Mouse (Mus musculus): ENCODE measurements around the gene Eif4e1b. TPM values are rescaled to one million over a fixed set of nuclear protein-coding genes. Genes with fewer than 3 reads are reported as not detected.

The Eif4e1b gene
- polyA plus RNA-seq, 1 experiment from 2014 or later = not detected

DNA sequence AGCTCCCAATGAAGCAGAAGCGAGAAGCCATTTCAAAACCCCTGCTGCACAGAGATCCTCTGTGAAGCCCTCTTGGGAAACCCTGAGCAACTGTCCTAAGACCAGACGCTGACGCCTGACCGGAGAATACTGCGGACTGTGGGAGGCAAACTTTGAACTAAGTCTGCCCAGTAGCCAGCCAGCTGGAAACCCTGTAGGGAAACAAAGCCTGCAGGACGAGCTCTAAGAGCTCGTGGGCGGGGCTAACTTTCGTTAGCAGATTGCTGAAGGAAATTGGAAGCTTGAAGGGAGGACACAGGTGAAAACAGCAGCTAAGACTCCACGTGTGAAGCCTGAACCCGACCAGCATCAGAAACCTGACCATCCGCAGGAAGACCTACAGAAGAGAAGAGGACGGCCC lies 45.7 kb downstream of the Eif4e1b start:
- Histone ChIP-seq H3K27me3 (replicated peaks; ENCODE audit: control insufficient read depth, insufficient read depth, low read length) (no peaks in the 10 kb centered on the region), H3K9me3 (ENCODE audit: control insufficient read depth, low read length) (no peaks in the 10 kb centered on the region), H3K4me3 (replicated peaks; ENCODE audit: low read length) (no peak overlapping the region), H3K4me2 (ENCODE audit: low read length) (peak overlapping the region; percentile 38), H3K4me1 (replicated peaks; ENCODE audit: control insufficient read depth, insufficient read depth, low read length) (peaks cover 10% of the 10 kb centered on the region), H3K9ac (replicated peaks; ENCODE audit: low read depth, low read length) (peak overlapping the region; percentile 45), H3K36me3 (ENCODE audit: control insufficient read depth, insufficient read depth) (no peaks in the 10 kb centered on the region), H3K27ac (ENCODE audit: low read length) (no peak overlapping the region)
- WGBS = 4% methylated on average over 13 of the region's 13 CpGs
- no peak for ATAC-seq

DNA sequence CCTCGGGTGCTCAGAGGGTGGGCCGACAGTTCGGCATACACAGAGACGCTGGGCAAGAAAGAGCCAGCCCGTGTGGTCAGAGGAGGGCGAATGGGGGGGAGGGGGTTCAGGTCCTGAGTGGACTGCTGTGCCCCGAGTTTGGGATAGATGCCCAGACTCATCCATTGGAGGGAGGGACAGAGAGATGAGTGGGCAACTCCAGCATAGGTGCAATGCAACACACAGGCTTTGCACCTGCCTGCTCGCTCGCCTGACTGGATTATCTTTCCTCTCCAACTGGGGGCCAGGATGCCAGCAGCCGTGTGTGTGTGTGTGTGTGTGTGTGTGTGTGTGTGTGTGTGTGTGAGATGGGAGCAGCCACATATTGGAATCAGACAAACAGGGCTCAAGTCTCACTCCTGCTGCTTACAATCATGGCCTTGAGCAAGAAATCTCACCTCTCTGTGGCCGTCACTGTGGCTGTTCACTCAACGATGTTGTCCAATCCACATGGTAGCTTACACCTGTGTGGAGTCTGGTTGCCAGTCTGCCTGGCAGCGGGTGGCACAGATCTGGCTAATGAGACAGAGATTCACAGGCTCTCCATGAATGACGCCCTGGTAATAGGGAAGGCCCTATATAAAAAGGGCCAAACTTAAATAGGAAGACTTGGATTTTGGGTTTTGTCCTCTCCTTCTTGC lies 52.7 kb downstream of the Eif4e1b start:
- H3K4me3 ChIP-seq (replicated peaks; ENCODE audit: low read length) = no peak overlapping the region
- H3K4me1 ChIP-seq (replicated peaks; ENCODE audit: control insufficient read depth, insufficient read depth, low read length) = peaks cover 18% of the 10 kb centered on the region
- H3K27ac ChIP-seq (ENCODE audit: low read length) = no peak overlapping the region
- H3K9ac ChIP-seq (replicated peaks; ENCODE audit: low read depth, low read length) = no peak overlapping the region
- H3K4me2 ChIP-seq (ENCODE audit: low read length) = no peak overlapping the region
- H3K36me3 ChIP-seq (ENCODE audit: control insufficient read depth, insufficient read depth) = no peaks in the 10 kb centered on the region
- H3K9me3 ChIP-seq (ENCODE audit: control insufficient read depth, low read length) = no peaks in the 10 kb centered on the region
- no peaks in the 10 kb centered on the region for H3K27me3 ChIP-seq (replicated peaks; ENCODE audit: control insufficient read depth, insufficient read depth, low read length)
- WGBS = 62% methylated on average over 14 of the region's 14 CpGs
- no peak for ATAC-seq

DNA sequence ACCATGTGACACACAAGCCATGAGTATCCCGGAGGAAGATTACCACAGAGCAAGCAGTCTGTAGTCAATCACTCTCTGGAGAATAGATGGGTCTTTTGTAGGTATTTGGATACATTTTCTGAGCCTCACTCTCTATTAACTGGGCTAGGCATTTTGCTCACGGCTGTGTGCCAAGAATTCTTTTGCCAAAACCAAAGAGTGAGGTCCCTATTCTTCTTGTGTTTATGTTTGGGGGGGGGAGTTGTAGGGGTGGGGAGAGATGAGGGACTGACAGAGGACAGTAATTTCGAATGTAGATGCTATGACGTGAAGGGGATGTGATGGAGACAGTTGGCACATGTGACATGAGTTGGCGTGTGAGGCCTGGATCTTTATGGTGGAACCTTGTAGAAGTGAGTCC lies 53.3 kb downstream of the Eif4e1b start:
- no peak overlapping the region for H3K9ac ChIP-seq (replicated peaks; ENCODE audit: low read depth, low read length)
- ATAC-seq = peak; percentile 33; the same call in 1 of the 2 replicates
- H3K27ac ChIP-seq (ENCODE audit: low read length) = peak overlapping the region; percentile 29; the same call in 1 of the 2 replicates
- 33% methylated on average over 5 of the region's 5 CpGs for WGBS
- no peaks in the 10 kb centered on the region for H3K9me3 ChIP-seq (ENCODE audit: control insufficient read depth, low read length)
- no peak overlapping the region for H3K4me2 ChIP-seq (ENCODE audit: low read length)
- no peak overlapping the region for H3K4me3 ChIP-seq (replicated peaks; ENCODE audit: low read length)
- H3K4me1 ChIP-seq (replicated peaks; ENCODE audit: control insufficient read depth, insufficient read depth, low read length) = peaks cover 18% of the 10 kb centered on the region
- no peaks in the 10 kb centered on the region for H3K36me3 ChIP-seq (ENCODE audit: control insufficient read depth, insufficient read depth)
- H3K27me3 ChIP-seq (replicated peaks; ENCODE audit: control insufficient read depth, insufficient read depth, low read length) = no peaks in the 10 kb centered on the region

DNA sequence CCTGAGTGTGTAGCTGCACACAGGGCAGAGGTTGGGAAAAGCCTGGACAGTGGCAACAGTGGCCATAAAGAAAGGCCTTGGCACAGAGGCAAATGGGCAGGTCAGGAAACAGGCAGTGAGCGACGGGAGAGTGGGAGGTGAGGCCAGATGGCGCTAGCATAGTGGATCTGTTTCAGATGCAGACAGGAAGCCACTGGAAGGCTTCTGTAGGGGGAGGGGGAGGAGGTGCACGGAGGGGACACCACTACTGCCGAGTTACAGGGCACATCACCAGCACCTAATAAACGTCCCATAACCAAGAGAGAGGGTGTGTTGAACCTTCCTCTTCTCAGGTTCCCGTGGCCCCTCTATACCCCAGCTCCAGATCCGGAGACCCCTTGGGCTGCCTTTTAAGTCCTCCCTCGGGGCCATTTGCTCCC lies 53.7 kb downstream of the Eif4e1b start:
- Histone ChIP-seq H3K27me3 (replicated peaks; ENCODE audit: control insufficient read depth, insufficient read depth, low read length) (no peaks in the 10 kb centered on the region), H3K9ac (replicated peaks; ENCODE audit: low read depth, low read length) (no peak overlapping the region; the same call in 1 of the 2 replicates), H3K4me2 (ENCODE audit: low read length) (no peak overlapping the region), H3K4me3 (replicated peaks; ENCODE audit: low read length) (no peak overlapping the region), H3K9me3 (ENCODE audit: control insufficient read depth, low read length) (no peaks in the 10 kb centered on the region), H3K27ac (ENCODE audit: low read length) (peak overlapping the region; percentile 29; the same call in 1 of the 2 replicates), H3K4me1 (replicated peaks; ENCODE audit: control insufficient read depth, insufficient read depth, low read length) (peaks cover 18% of the 10 kb centered on the region), H3K36me3 (ENCODE audit: control insufficient read depth, insufficient read depth) (no peaks in the 10 kb centered on the region)
- ATAC-seq = peak; percentile 28
- whole genome bisulfite sequencing = 13% methylated on average over 9 of the region's 9 CpGs

Other genes starting within 250 kb of the Eif4e1b start
- 310 and 319 TPM in 2 replicates for gene 4833439L19Rik, start 218.6 kb upstream of the Eif4e1b start, polyA plus RNA-seq (2015; fragmentation: Nextera tagmentation; extraction: Ambion mirVana)
- gene Arl10, start 209.0 kb upstream of the Eif4e1b start, polyA plus RNA-seq (2015; fragmentation: Nextera tagmentation; extraction: Ambion mirVana) = 79.7 and 92.5 TPM in 2 replicates
- gene Nop16, start 193.9 kb upstream of the Eif4e1b start, polyA plus RNA-seq (2015; fragmentation: Nextera tagmentation; extraction: Ambion mirVana) = 67.7 and 69.8 TPM in 2 replicates
- gene Higd2a, start 193.8 kb upstream of the Eif4e1b start, polyA plus RNA-seq (2015; fragmentation: Nextera tagmentation; extraction: Ambion mirVana) = 195 and 207 TPM in 2 replicates
- gene Cltb, start 172.7 kb upstream of the Eif4e1b start, polyA plus RNA-seq (2015; fragmentation: Nextera tagmentation; extraction: Ambion mirVana) = 132 and 157 TPM in 2 replicates
- gene Faf2, start 162.2 kb upstream of the Eif4e1b start, polyA plus RNA-seq (2015; fragmentation: Nextera tagmentation; extraction: Ambion mirVana) = 60.8 and 62.9 TPM in 2 replicates
- gene Rnf44, start 90.1 kb upstream of the Eif4e1b start, polyA plus RNA-seq (2015; fragmentation: Nextera tagmentation; extraction: Ambion mirVana) = 88.9 and 92.2 TPM in 2 replicates
- gene Cdhr2, start 82.5 kb upstream of the Eif4e1b start, polyA plus RNA-seq (2015; fragmentation: Nextera tagmentation; extraction: Ambion mirVana) = 0.16 and 0.25 TPM in 2 replicates
- gene Gprin1, start 34.1 kb upstream of the Eif4e1b start, polyA plus RNA-seq (2015; fragmentation: Nextera tagmentation; extraction: Ambion mirVana) = 6.2 and 7.1 TPM in 2 replicates
- 27.1 and 37.0 TPM in 2 replicates for gene Sncb, start 17.4 kb upstream of the Eif4e1b start, polyA plus RNA-seq (2015; fragmentation: Nextera tagmentation; extraction: Ambion mirVana)
- 18.6 and 29.7 TPM in 2 replicates for gene Tspan17, start 5.4 kb downstream of the Eif4e1b start, polyA plus RNA-seq (2015; fragmentation: Nextera tagmentation; extraction: Ambion mirVana)
- 16.4 and 18.5 TPM in 2 replicates for gene Unc5a, start 165.4 kb downstream of the Eif4e1b start, polyA plus RNA-seq (2015; fragmentation: Nextera tagmentation; extraction: Ambion mirVana)
- gene Hk3, start 237.4 kb downstream of the Eif4e1b start, polyA plus RNA-seq (2015; fragmentation: Nextera tagmentation; extraction: Ambion mirVana) = 0.82 and 0.83 TPM in 2 replicates